Mouse (Mus musculus): ENCODE measurements around the gene Rab7b.

Gene Rab7b

DNA sequence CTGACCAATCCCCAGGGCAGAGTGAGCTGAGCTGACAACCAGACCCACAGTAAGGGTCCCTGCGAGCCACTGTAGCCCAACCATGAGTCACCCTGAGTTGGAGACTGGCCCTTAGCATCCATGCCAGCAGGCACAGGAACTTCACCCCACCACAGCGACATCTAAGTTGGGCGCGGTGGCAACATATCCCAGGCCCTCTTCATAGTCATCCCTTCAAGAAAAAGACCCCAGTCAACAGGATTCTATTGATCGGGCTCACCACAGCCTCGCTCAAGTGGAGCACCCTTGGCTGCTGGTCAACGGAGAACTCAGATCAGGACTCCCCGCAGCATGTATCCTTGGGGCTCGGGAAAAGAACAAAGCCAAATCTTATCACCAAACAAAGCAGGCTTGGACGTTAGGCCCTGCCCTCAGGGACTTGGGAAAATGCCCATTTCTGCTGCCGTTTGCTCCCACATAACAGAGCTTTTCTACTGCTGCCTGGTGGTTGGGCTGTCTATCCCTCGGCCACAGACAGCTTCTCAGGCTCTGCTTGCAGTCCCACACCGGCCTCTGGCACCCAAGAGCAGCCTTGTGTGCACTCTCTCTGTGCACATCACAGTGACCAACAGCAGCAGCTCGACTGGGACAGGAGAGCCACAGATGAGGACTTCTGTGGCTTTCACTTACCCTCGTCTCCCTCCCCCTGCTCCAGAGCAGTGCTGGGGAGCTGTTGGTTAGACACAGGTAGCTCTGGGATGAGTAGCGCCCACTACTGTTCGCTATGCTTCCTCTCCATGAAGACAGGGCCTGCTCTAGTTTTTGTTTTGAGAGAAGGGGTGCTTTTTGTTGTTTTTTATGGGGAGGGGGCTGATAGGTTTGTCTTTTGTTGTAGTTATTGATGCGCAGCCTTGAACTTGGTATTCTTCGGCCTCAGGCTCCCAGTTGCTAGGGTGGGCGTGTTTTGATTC lies 26.2 kb downstream of the Rab7b start:
- Histone ChIP-seq H3K36me3 (ENCODE audit: insufficient read depth, low read length) (no peaks in the 10 kb centered on the region), H3K4me1 (replicated peaks; ENCODE audit: low read depth, low read length) (peaks cover 37% of the 10 kb centered on the region), H3K9me3 (ENCODE audit: low read length) (no peaks in the 10 kb centered on the region), H3K27me3 (ENCODE audit: insufficient read depth, low read length) (peaks cover 3% of the 10 kb centered on the region; the same call in 1 of the 2 replicates), H3K4me3 (replicated peaks; ENCODE audit: low read length) (no peak overlapping the region)
- no peak for TF ChIP-seq NANOG (IDR thresholded peaks at IDR 0.05; ENCODE audit: borderline replicate concordance, low read length)
- TF ChIP-seq CTCF (conservative IDR thresholded peaks at IDR 0.05; ENCODE audit: low read length), result peak; percentile 51
- TF ChIP-seq POU5F1 (IDR thresholded peaks at IDR 0.05; ENCODE audit: borderline replicate concordance, low read length), result no peak

DNA sequence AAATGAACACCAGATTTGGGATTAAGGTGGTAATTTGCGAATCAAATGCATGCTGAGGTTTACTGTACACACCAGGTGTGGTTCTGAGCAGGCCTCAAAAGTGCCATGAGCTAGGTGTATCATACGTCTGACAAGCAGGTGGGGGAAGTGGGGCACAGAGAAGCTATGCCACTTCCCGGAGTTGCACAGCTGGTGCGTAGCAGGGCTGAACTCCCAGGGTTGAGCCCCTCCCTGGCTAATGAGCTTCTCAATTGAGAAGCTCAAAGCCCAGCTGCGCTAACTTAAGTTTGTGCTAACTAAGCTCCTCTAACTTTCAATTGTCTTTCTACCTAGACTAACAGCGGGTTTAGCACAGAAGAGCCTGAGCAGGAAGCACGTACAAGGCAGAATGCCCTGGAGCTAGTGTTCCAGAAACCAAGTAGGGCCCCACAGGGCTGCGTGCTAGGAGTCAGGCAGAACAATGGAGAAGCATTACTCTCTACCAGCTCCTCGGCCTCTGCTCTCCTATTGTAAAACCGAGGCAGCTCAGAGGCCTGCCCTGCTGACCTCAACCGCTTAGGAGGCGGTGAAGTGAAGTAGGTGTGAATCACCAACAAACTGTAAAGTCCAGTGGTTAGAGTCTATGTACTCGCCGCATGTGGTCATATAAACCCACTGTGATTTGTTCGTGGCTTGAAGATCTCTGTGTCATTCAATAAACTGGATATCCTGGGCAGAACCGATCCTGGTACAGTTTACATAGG lies 30.6 kb downstream of the Rab7b start:
- H3K4me3 ChIP-seq (replicated peaks; ENCODE audit: low read length), result no peak overlapping the region
- H3K4me1 ChIP-seq (replicated peaks; ENCODE audit: low read depth, low read length), result peaks cover 39% of the 10 kb centered on the region
- peaks cover 26% of the 10 kb centered on the region for H3K27me3 ChIP-seq (ENCODE audit: insufficient read depth, low read length)
- TF ChIP-seq NANOG (IDR thresholded peaks at IDR 0.05; ENCODE audit: borderline replicate concordance, low read length), result 0 out of 2 replicates have a peak, but pooled peaks have one; percentile 32
- TF ChIP-seq CTCF (conservative IDR thresholded peaks at IDR 0.05; ENCODE audit: low read length), result no peak
- TF ChIP-seq POU5F1 (IDR thresholded peaks at IDR 0.05; ENCODE audit: borderline replicate concordance, low read length), result no peak
- no peaks in the 10 kb centered on the region for H3K9me3 ChIP-seq (ENCODE audit: low read length)
- H3K36me3 ChIP-seq (ENCODE audit: insufficient read depth, low read length), result no peaks in the 10 kb centered on the region

DNA sequence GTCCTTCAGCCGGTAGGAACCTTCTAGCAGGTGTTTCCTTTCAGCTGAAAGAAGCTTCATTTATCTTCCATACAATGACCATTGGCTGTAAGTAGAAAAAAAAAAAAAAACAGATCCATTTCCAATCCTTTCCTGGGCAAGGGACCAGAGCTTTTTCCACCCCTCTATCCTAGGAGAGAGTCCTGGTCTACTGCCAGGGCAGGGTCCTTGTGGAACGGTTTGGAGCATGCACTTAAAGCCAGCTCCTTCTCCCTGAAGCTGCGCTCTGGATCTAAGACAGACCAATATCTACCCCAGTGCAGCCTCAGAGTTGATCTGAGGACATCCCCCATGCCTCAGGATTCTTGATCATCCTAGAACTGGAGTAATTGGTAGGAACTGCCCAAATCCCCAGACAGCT lies 33.5 kb downstream of the Rab7b start:
- Histone ChIP-seq H3K27me3 (ENCODE audit: insufficient read depth, low read length) (peaks cover 26% of the 10 kb centered on the region), H3K36me3 (ENCODE audit: insufficient read depth, low read length) (no peaks in the 10 kb centered on the region), H3K4me1 (replicated peaks; ENCODE audit: low read depth, low read length) (peaks cover 22% of the 10 kb centered on the region), H3K9me3 (ENCODE audit: low read length) (no peaks in the 10 kb centered on the region), H3K4me3 (replicated peaks; ENCODE audit: low read length) (no peak overlapping the region)
- TF ChIP-seq CTCF (conservative IDR thresholded peaks at IDR 0.05; ENCODE audit: low read length) (no peak), POU5F1 (IDR thresholded peaks at IDR 0.05; ENCODE audit: borderline replicate concordance, low read length) (no peak)

DNA sequence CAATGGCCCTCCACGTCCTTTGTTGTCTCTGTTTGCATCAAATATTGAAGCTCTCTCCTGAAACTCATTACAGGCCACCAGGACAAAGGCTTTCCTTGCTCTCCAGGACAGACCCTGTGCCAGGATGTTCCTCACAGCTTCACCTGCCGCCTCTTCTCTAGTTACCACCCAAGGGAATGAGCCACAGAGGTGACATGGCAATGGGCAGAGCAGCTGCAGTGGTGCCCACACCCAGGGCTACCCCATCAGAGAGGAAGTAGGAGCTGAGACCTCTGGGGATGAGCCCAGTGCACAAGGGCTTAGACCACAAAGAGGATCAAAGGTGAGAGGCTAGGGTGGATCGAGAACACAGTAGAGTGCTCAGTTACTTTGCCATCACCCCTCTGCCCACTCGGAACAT lies 35.1 kb downstream of the Rab7b start:
- Histone ChIP-seq H3K4me3 (replicated peaks; ENCODE audit: low read length) (no peak overlapping the region), H3K27me3 (ENCODE audit: insufficient read depth, low read length) (peaks cover 24% of the 10 kb centered on the region), H3K4me1 (replicated peaks; ENCODE audit: low read depth, low read length) (peaks cover 15% of the 10 kb centered on the region), H3K9me3 (ENCODE audit: low read length) (no peaks in the 10 kb centered on the region), H3K36me3 (ENCODE audit: insufficient read depth, low read length) (no peaks in the 10 kb centered on the region)
- TF ChIP-seq POU5F1 (IDR thresholded peaks at IDR 0.05; ENCODE audit: borderline replicate concordance, low read length), result no peak
- TF ChIP-seq NANOG (IDR thresholded peaks at IDR 0.05; ENCODE audit: borderline replicate concordance, low read length), result no peak
- no peak for TF ChIP-seq CTCF (conservative IDR thresholded peaks at IDR 0.05; ENCODE audit: low read length)

DNA sequence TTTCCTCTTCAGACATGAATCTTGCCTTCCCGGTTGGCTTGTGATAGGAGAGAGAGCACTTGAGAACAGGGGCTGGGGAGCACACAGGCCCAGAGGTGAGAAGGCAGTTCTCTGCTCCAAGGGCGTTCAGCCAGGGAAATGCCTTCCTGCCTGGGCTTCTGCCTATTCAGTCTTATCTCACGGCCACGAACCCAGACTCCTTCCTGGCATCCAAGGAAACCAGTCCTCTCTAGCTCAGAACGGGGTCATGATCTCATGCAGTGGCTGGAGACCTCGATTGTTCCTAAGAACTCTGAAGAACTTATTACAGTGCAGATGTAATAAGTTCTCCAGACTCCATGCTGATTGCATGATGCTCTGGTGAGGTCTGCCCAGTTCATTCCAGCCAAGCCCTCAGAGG lies 38.1 kb downstream of the Rab7b start:
- H3K4me1 ChIP-seq (replicated peaks; ENCODE audit: low read depth, low read length), result peaks cover 3% of the 10 kb centered on the region; the same call in 1 of the 2 replicates
- peaks cover 19% of the 10 kb centered on the region for H3K9me3 ChIP-seq (ENCODE audit: low read length)
- TF ChIP-seq NANOG (IDR thresholded peaks at IDR 0.05; ENCODE audit: borderline replicate concordance, low read length) (no peak), POU5F1 (IDR thresholded peaks at IDR 0.05; ENCODE audit: borderline replicate concordance, low read length) (no peak), CTCF (conservative IDR thresholded peaks at IDR 0.05; ENCODE audit: low read length) (no peak)
- H3K36me3 ChIP-seq (ENCODE audit: insufficient read depth, low read length), result no peaks in the 10 kb centered on the region
- H3K4me3 ChIP-seq (replicated peaks; ENCODE audit: low read length), result no peak overlapping the region
- H3K27me3 ChIP-seq (ENCODE audit: insufficient read depth, low read length), result peaks cover 15% of the 10 kb centered on the region

DNA sequence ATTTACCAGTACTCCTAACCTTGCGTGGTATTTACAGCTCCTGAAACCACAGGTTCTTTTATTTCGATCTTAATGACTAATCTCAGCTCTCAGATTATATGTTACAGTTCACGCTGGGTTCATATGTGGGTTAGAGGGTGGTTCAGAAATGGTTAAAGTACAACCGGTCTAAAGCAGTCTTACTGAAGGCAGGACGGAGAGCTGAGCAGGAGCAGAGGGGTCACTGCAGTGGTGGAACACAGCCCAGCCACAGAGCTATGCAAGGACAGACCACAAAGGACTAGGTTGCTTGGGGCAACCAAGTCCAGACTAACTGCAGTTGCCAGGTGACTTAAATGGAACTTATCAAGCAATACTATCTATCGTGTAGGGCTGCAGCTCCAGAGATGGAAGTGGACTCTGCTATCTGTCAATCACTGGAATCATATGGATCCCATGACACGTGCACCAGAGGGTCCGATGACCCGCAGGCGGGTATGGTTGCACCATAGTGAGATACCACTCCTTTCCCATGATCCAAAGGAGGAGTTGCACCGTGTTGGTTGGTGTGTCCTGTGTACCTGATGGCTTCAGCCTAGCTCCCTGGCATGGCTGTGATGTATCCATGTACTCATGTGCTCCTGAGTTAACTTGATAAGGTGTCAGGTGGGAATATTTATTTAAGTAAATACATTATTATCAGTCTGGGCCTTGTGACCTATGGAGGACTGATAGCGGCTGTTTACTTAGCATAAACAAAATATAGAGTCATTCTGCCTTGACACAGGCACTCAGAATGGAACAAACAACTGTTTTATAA lies 42.3 kb downstream of the Rab7b start:
- no peak for TF ChIP-seq CTCF (conservative IDR thresholded peaks at IDR 0.05; ENCODE audit: low read length)
- no peak for TF ChIP-seq POU5F1 (IDR thresholded peaks at IDR 0.05; ENCODE audit: borderline replicate concordance, low read length)
- no peak for TF ChIP-seq NANOG (IDR thresholded peaks at IDR 0.05; ENCODE audit: borderline replicate concordance, low read length)
- Histone ChIP-seq H3K9me3 (ENCODE audit: low read length) (peaks cover 62% of the 10 kb centered on the region), H3K4me3 (replicated peaks; ENCODE audit: low read length) (no peak overlapping the region), H3K27me3 (ENCODE audit: insufficient read depth, low read length) (no peaks in the 10 kb centered on the region; the same call in 1 of the 2 replicates), H3K36me3 (ENCODE audit: insufficient read depth, low read length) (no peaks in the 10 kb centered on the region), H3K4me1 (replicated peaks; ENCODE audit: low read depth, low read length) (peaks cover 3% of the 10 kb centered on the region; the same call in 1 of the 2 replicates)

DNA sequence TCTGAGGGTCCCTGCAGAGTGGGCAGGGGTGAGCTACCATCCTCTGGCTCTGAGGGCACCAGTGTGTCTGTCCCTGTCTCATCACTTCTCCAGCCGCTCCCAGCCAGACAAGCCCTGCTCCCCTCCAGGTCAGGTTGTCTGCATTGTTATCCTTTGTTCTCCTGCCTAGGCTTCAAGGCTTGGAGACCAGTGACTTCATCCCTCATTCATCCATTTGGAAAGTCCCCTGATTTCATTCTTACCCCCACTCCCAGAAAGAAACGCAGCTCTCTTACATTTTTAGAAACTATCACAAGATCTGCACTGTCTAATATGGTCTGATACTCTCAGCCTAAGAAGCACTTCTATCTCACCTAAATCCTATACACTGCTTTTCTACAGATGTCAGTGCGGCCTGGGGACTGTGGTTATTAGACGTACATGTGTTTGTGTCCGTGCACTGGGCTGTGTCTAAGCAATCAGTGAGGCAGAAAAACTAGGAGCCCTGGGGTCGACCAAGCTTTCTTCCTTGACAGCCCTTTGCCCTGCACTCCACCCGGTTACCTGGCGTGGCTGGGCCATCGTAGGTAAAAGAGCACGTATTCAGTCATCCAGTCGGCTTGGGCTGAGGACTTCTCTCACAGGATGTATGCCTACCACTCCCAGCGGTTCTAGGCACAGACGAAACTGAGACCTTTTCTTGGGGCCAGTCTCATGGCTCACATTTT lies 45.1 kb downstream of the Rab7b start:
- no peak for TF ChIP-seq CTCF (conservative IDR thresholded peaks at IDR 0.05; ENCODE audit: low read length)
- TF ChIP-seq POU5F1 (IDR thresholded peaks at IDR 0.05; ENCODE audit: borderline replicate concordance, low read length), result no peak
- TF ChIP-seq NANOG (IDR thresholded peaks at IDR 0.05; ENCODE audit: borderline replicate concordance, low read length), result no peak
- Histone ChIP-seq H3K4me1 (replicated peaks; ENCODE audit: low read depth, low read length) (no peaks in the 10 kb centered on the region), H3K9me3 (ENCODE audit: low read length) (peaks cover 75% of the 10 kb centered on the region), H3K36me3 (ENCODE audit: insufficient read depth, low read length) (no peaks in the 10 kb centered on the region), H3K27me3 (ENCODE audit: insufficient read depth, low read length) (0 out of 2 replicates have a peak, but pooled peaks cover under 1% of the 10 kb centered on the region), H3K4me3 (replicated peaks; ENCODE audit: low read length) (no peak overlapping the region)

Measured in E14TG2a.4 (cell line).